Mouse (Mus musculus) liver, embryonic 14.5 days (tissue): ENCODE data around the gene C1qtnf9. TPM values are rescaled to one million over a fixed set of nuclear protein-coding genes. Genes with fewer than 3 reads are reported as not detected.

ENCODE experiments used
- ATAC-seq: fragments of 200-750 bp; cut with Nextera tagmentation; 2 replicates; pipeline ENCODE4 v1.8.0; 2017; ENCODE audit warnings: moderate number of reproducible peaks, mild to moderate bottlenecking, moderate library complexity; ENCODE audit not compliant: insufficient read depth
- DNase-seq, 3 experiments: peaks; one replicate each; pipeline ENCODE4 v3.0.0-alpha.2; 2012 to 2013; ENCODE audit warnings: low read depth in 3 of 3, low spot score in 3 of 3
- H3K27ac ChIP-seq: fragments of 300-500 bp; sonication (generic); 2 replicates; pipeline ENCODE4 v1.5.1; 2014; ENCODE audit warnings: moderate library complexity, mild to moderate bottlenecking, control low read depth, inconsistent platforms
- H3K27me3 ChIP-seq: fragments of 300-500 bp; sonication (generic); 2 replicates; pipeline ENCODE4 v1.6.1; 2014; ENCODE audit warnings: mild to moderate bottlenecking, low read length, moderate library complexity; ENCODE audit not compliant: control insufficient read depth, insufficient read depth
- H3K36me3 ChIP-seq: fragments of 300-500 bp; sonication (generic); replicated peaks from 2 replicates; pipeline ENCODE4 v1.6.1; 2014; ENCODE audit warnings: low read depth; ENCODE audit not compliant: control insufficient read depth, insufficient read depth
- H3K4me1 ChIP-seq, 2 experiments: fragments of 200-500 bp in 1 of 2; fragments of 300-500 bp in 1 of 2; sonication (generic) in 1 of 2; replicated peaks; 2 replicates each; pipeline ENCODE4 v1.6.1; 2012 to 2014; ENCODE audit warnings: antibody characterized with exemption in 1 of 2, inconsistent platforms in 1 of 2, low read length in 1 of 2; ENCODE audit not compliant: control insufficient read depth in 2 of 2, insufficient read depth in 2 of 2
- H3K4me2 ChIP-seq: fragments of 300-500 bp; sonication (generic); 2 replicates; pipeline ENCODE4 v1.6.1; 2014; ENCODE audit warnings: low read depth, mild to moderate bottlenecking, control low read depth, moderate library complexity
- H3K4me3 ChIP-seq, 2 experiments: fragments of 200-500 bp in 1 of 2; fragments of 300-500 bp in 1 of 2; sonication (generic) in 1 of 2; 2 replicates each; pipeline ENCODE4 v1.5.1; 2012 to 2014; ENCODE audit warnings: low read depth in 2 of 2, low read length in 2 of 2, mild to moderate bottlenecking in 2 of 2, control low read depth in 1 of 2, inconsistent platforms in 1 of 2, moderate library complexity in 1 of 2; ENCODE audit not compliant: insufficient read depth in 1 of 2
- H3K9ac ChIP-seq: fragments of 300-500 bp; sonication (generic); replicated peaks from 2 replicates; pipeline ENCODE4 v1.6.1; 2014; ENCODE audit warnings: mild to moderate bottlenecking, control low read depth, moderate library complexity
- H3K9me3 ChIP-seq: fragments of 300-500 bp; sonication (generic); 2 replicates; pipeline ENCODE4 v1.6.1; 2016; ENCODE audit warnings: low read length, mixed read lengths; ENCODE audit not compliant: control insufficient read depth
- CTCF ChIP-seq: IDR thresholded peaks from 2 replicates; pipeline ENCODE4 v1.5.1; 2016; ENCODE audit warnings: antibody characterized with exemption, low read depth, control low read depth
- EP300 ChIP-seq: IDR thresholded peaks from 2 replicates; pipeline ENCODE4 v1.6.1; 2016; ENCODE audit warnings: antibody characterized with exemption, low read depth
- WGBS: fragments of 180-500 bp; shearing (Covaris S2); extraction: QIAGEN DNeasy Blood & Tissue Kit; methylation state at CpG from one replicate; pipeline ENCODE4 v1.1.7; 2014; ENCODE audit not compliant: insufficient replicate concordance; 5-methylcytosine and 5-hydroxymethylcytosine counted together
- polyA plus RNA-seq, 2 experiments: library from polyadenylated mRNA; depleted of rRNA in 1 of 2; stranded (reverse) in 1 of 2; unstranded in 1 of 2; fragments of >200 nt; fragmentation: Nextera tagmentation in 1 of 2; extraction: Ambion mirVana in 1 of 2; gene quantifications; 2 replicates each; pipeline versions ENCODE4 v1.2.1 to v1.2.3; 2012 to 2014

Gene C1qtnf9
- polyA plus RNA-seq, 2 experiments, result 0.18 TPM; not detected in 1

GRCm38 (mm10) chr14:60773476-60773875 lies 5.5 kb downstream of the C1qtnf9 start:
- Histone ChIP-seq H3K27me3 (no peaks in the 10 kb centered on the region), H3K4me1 (peaks cover 0 to 7% of the 10 kb centered on the region in 2 experiments; a peak in 2 of 4 replicates), H3K36me3 (no peaks in the 10 kb centered on the region), H3K4me3 (no peak overlapping the region), H3K27ac (no peak overlapping the region), H3K9me3 (no peaks in the 10 kb centered on the region), H3K9ac (no peak overlapping the region), H3K4me2 (no peak overlapping the region)
- DNase-seq (no peak), ATAC-seq (no peak)
- WGBS, result 70% methylated on average over 2 of the region's 2 CpGs
- TF ChIP-seq EP300 (no peak), CTCF (peak; percentile 26; the same call in 1 of the 2 replicates)

DNA sequence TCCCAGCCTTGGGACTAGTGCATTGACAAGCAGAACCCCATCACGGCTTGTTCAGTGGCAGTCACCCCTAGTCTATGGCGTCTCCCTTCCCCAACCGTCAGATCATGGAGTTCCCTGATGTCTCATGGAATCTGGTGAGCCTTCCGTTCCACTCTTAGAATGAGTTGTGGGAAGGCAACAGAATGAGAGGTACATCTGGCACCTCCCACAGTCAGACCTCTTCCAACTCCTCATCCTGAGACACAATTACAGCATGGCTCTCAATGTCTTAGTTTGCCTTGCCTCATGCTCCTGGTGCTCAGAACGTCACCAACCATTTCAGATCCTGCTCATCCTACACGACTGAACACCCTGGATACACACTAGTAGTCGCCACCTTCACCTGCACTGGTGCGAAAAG lies 8.6 kb downstream of the C1qtnf9 start:
- Histone ChIP-seq H3K9ac (no peak overlapping the region), H3K4me2 (no peak overlapping the region), H3K27ac (no peak overlapping the region), H3K4me1 (peaks cover 0 to 5% of the 10 kb centered on the region in 2 experiments; a peak in 1 of 4 replicates), H3K4me3 (no peak overlapping the region), H3K27me3 (no peaks in the 10 kb centered on the region), H3K9me3 (no peaks in the 10 kb centered on the region), H3K36me3 (no peaks in the 10 kb centered on the region)
- WGBS, result 66% methylated on average over 8 of the region's 8 CpGs
- ATAC-seq (no peak), DNase-seq (no peak)
- TF ChIP-seq EP300 (no peak), CTCF (no peak)

DNA sequence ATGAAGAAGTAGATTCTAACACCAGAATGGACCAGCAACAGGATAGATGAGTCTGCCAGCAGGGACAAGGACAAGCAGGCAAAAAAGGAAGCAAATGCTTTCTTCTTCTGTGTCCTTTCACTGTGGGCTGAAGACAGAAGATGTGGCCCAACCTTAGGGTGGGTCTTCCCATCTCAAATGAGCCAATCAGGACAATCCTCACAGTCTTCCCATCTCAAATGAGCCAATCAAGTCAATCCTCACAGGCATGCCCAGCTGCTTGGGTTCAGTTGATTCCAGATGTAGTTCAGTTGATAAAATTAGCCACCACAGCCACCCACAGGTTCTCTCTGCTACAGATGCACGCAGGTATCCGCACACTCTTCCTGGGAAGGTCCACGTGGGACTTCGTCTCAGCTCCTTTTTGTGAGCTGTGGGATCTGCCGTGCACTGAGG lies 9.6 kb downstream of the C1qtnf9 start:
- peaks cover 0 to 5% of the 10 kb centered on the region in 2 experiments; a peak in 1 of 4 replicates for H3K4me1 ChIP-seq
- H3K36me3 ChIP-seq, result no peaks in the 10 kb centered on the region
- H3K27me3 ChIP-seq, result no peaks in the 10 kb centered on the region
- ATAC-seq (peak; percentile 73), DNase-seq (peak in 2 of 3 experiments; percentile 13 to 31)
- no peaks in the 10 kb centered on the region for H3K9me3 ChIP-seq
- 73% methylated on average over 5 of the region's 5 CpGs for WGBS
- no peak overlapping the region for H3K9ac ChIP-seq
- no peak for TF ChIP-seq EP300
- no peak for TF ChIP-seq CTCF
- no peak overlapping the region for H3K4me2 ChIP-seq
- no peak overlapping the region for H3K4me3 ChIP-seq
- no peak overlapping the region for H3K27ac ChIP-seq

- Histone ChIP-seq H3K4me1 (peaks cover 0 to 5% of the 10 kb centered on the region in 2 experiments; a peak in 1 of 4 replicates), H3K4me3 (no peak overlapping the region), H3K9ac (no peak overlapping the region), H3K9me3 (no peaks in the 10 kb centered on the region), H3K4me2 (no peak overlapping the region), H3K27ac (no peak overlapping the region), H3K27me3 (no peaks in the 10 kb centered on the region), H3K36me3 (no peaks in the 10 kb centered on the region)
- no peak for DNase-seq
- ATAC-seq, result no peak
- no peak for TF ChIP-seq CTCF
- TF ChIP-seq EP300, result no peak
- WGBS, result 81% methylated on average over 7 of the region's 7 CpGs
These were observed 11.3 kb downstream of the C1qtnf9 start for GRCm38 (mm10) chr14:60779198-60779597.

- 34% methylated on average over 7 of the region's 7 CpGs for WGBS
- ATAC-seq (no peak), DNase-seq (no peak)
- Histone ChIP-seq H3K4me3 (no peak overlapping the region), H3K4me2 (no peak overlapping the region), H3K27ac (no peak overlapping the region), H3K9ac (no peak overlapping the region), H3K27me3 (no peaks in the 10 kb centered on the region), H3K36me3 (no peaks in the 10 kb centered on the region), H3K4me1 (peaks cover 0 to 9% of the 10 kb centered on the region in 2 experiments; a peak in 2 of 4 replicates), H3K9me3 (no peaks in the 10 kb centered on the region)
- TF ChIP-seq CTCF (no peak), EP300 (no peak)
These were observed 14.3 kb downstream of the C1qtnf9 start for GRCm38 (mm10) chr14:60782121-60782656.
